Mouse (Mus musculus) CH12.LX (cell line): Measurements from ENCODE around the gene Upf3b. TPM values are rescaled to one million over a fixed set of nuclear protein-coding genes. Genes with fewer than 3 reads are reported as not detected.

ENCODE experiments used
- DNase-seq: peaks from one replicate; pipeline ENCODE4 v3.0.0-alpha.2; 2013; ENCODE audit errors: extremely low read depth
- H3K27ac ChIP-seq: 2 replicates; pipeline ENCODE4 v1.5.1; 2012; ENCODE audit warnings: low read depth, mild to moderate bottlenecking, control low read depth, moderate library complexity; ENCODE audit not compliant: insufficient read depth
- H3K27me3 ChIP-seq: replicated peaks from 2 replicates; pipeline ENCODE3; 2012; ENCODE audit warnings: inconsistent platforms
- H3K36me3 ChIP-seq, 2 experiments: replicated peaks in 1 of 2; 2 replicates each; pipeline versions ENCODE3 to v1.6.1; 2012; ENCODE audit warnings: inconsistent platforms in 1 of 2, low read length in 1 of 2, mild to moderate bottlenecking in 1 of 2, mixed read lengths in 1 of 2, moderate library complexity in 1 of 2; ENCODE audit not compliant: control insufficient read depth in 1 of 2, insufficient read depth in 1 of 2
- H3K4me1 ChIP-seq, 2 experiments: 2 replicates each; pipeline ENCODE4 v1.6.1; 2012; ENCODE audit warnings: inconsistent platforms in 1 of 2, moderate library complexity in 1 of 2; ENCODE audit not compliant: insufficient read depth in 2 of 2, control insufficient read depth in 1 of 2
- H3K4me2 ChIP-seq: 2 replicates; pipeline ENCODE4 v1.6.1; 2012; ENCODE audit warnings: low read depth, mild to moderate bottlenecking, control low read depth; ENCODE audit not compliant: poor library complexity, insufficient read depth, severe bottlenecking
- H3K4me3 ChIP-seq, 3 experiments: fragments of 150-350 bp in 1 of 3; sonication (generic) in 1 of 3; replicated peaks in 1 of 3; 2 replicates each; pipeline versions ENCODE3 to v1.5.1; 2011 to 2012; ENCODE audit warnings: low read depth in 2 of 3, low read length in 2 of 3, mild to moderate bottlenecking in 2 of 3, moderate library complexity in 2 of 3, control low read depth in 1 of 3, improper control_type of control experiment in 1 of 3, inconsistent platforms in 1 of 3, mixed read lengths in 1 of 3; ENCODE audit not compliant: poor library complexity in 1 of 3
- H3K79me2 ChIP-seq: replicated peaks from 2 replicates; pipeline ENCODE4 v1.6.1; 2012; ENCODE audit warnings: mild to moderate bottlenecking, moderate library complexity; ENCODE audit not compliant: control insufficient read depth, poor library complexity, insufficient read depth, severe bottlenecking; ENCODE audit errors: extremely low read depth
- H3K9ac ChIP-seq: 2 replicates; pipeline ENCODE4 v1.6.1; 2012; ENCODE audit warnings: low read depth, mild to moderate bottlenecking, control low read depth, moderate library complexity; ENCODE audit not compliant: insufficient read depth
- H3K9me3 ChIP-seq: replicated peaks from 2 replicates; pipeline ENCODE3; 2012; ENCODE audit warnings: low read length, inconsistent platforms, mixed read lengths
- BHLHE40 ChIP-seq: IDR thresholded peaks from 2 replicates; pipeline ENCODE4 v1.6.1; 2011; ENCODE audit warnings: mild to moderate bottlenecking, low read depth, low read length, improper control_type of control experiment
- CHD1 ChIP-seq: IDR thresholded peaks from 2 replicates; pipeline ENCODE4 v1.6.1; 2012; ENCODE audit warnings: low read depth, low read length, improper control_type of control experiment, inconsistent platforms
- CHD2 ChIP-seq: IDR thresholded peaks from 2 replicates; pipeline ENCODE4 v1.6.1; 2011; ENCODE audit warnings: low read length, improper control_type of control experiment
- CTCF ChIP-seq, 2 experiments: IDR thresholded peaks in 1 of 2; conservative IDR thresholded peaks in 1 of 2; 2 replicates each; pipeline ENCODE4 v1.5.1; 2011 to 2012; ENCODE audit warnings: low read depth in 2 of 2, low read length in 2 of 2, improper control_type of control experiment in 1 of 2, inconsistent platforms in 1 of 2, mild to moderate bottlenecking in 1 of 2, moderate library complexity in 1 of 2
- E2F4 ChIP-seq: IDR thresholded peaks from 2 replicates; pipeline ENCODE4 v1.6.1; 2011; ENCODE audit warnings: low read depth, low read length, improper control_type of control experiment; ENCODE audit not compliant: insufficient replicate concordance
- ELF1 ChIP-seq: IDR thresholded peaks from 2 replicates; pipeline ENCODE4 v1.6.1; 2014; ENCODE audit warnings: low read depth, mild to moderate bottlenecking, inconsistent platforms, low read length, improper control_type of control experiment
- EP300 ChIP-seq: IDR thresholded peaks from 2 replicates; pipeline ENCODE4 v1.6.1; 2011; ENCODE audit warnings: low read length, improper control_type of control experiment
- ETS1 ChIP-seq: conservative IDR thresholded peaks from 2 replicates; pipeline ENCODE4 v1.6.1; 2012; ENCODE audit warnings: low read depth, mild to moderate bottlenecking, inconsistent platforms, low read length, improper control_type of control experiment, moderate library complexity
- GABPA ChIP-seq: IDR thresholded peaks from 2 replicates; pipeline ENCODE4 v1.6.1; 2012; ENCODE audit warnings: low read depth, low read length, improper control_type of control experiment, inconsistent platforms; ENCODE audit not compliant: insufficient replicate concordance
- IRF4 ChIP-seq: IDR thresholded peaks from 2 replicates; pipeline ENCODE4 v1.6.1; 2014; ENCODE audit warnings: low read depth, mild to moderate bottlenecking, inconsistent platforms, low read length, improper control_type of control experiment
- JUN ChIP-seq: IDR thresholded peaks from 2 replicates; pipeline ENCODE4 v1.6.1; 2011; ENCODE audit warnings: low read depth, mild to moderate bottlenecking, low read length, improper control_type of control experiment, moderate library complexity; ENCODE audit not compliant: insufficient read depth
- JUND ChIP-seq: conservative IDR thresholded peaks from 2 replicates; pipeline ENCODE4 v1.6.1; 2011; ENCODE audit warnings: low read depth, low read length, improper control_type of control experiment
- KAT2A ChIP-seq: IDR thresholded peaks from 2 replicates; pipeline ENCODE4 v1.6.1; 2012; ENCODE audit warnings: low read length, improper control_type of control experiment, inconsistent platforms; ENCODE audit not compliant: insufficient replicate concordance
- MAFK ChIP-seq: IDR thresholded peaks from 2 replicates; pipeline ENCODE4 v1.6.1; 2011; ENCODE audit warnings: low read length, improper control_type of control experiment; ENCODE audit not compliant: insufficient replicate concordance
- MAZ ChIP-seq: IDR thresholded peaks from 2 replicates; pipeline ENCODE4 v1.6.1; 2012; ENCODE audit warnings: low read depth, mild to moderate bottlenecking, inconsistent platforms, low read length, improper control_type of control experiment, moderate library complexity
- MEF2A ChIP-seq: IDR thresholded peaks from 2 replicates; pipeline ENCODE4 v1.6.1; 2014; ENCODE audit warnings: low read depth, mild to moderate bottlenecking, inconsistent platforms, low read length, improper control_type of control experiment, borderline replicate concordance
- MYC ChIP-seq: IDR thresholded peaks from 2 replicates; pipeline ENCODE4 v1.6.1; 2011; ENCODE audit warnings: low read depth, mild to moderate bottlenecking, improper control_type of control experiment, low read length
- NELFE ChIP-seq: IDR thresholded peaks from 2 replicates; pipeline ENCODE4 v1.6.1; 2011; ENCODE audit warnings: low read depth, low read length, improper control_type of control experiment
- NRF1 ChIP-seq: IDR thresholded peaks from 2 replicates; pipeline ENCODE4 v1.6.1; 2014; ENCODE audit warnings: low read depth, mild to moderate bottlenecking, inconsistent platforms, low read length, improper control_type of control experiment, moderate library complexity
- PAX5 ChIP-seq: IDR thresholded peaks from 2 replicates; pipeline ENCODE4 v1.6.1; 2012; ENCODE audit warnings: low read length, inconsistent platforms, mixed read lengths
- POLR2A ChIP-seq: IDR thresholded peaks from 2 replicates; pipeline ENCODE4 v1.6.1; 2011; ENCODE audit warnings: low read depth, mild to moderate bottlenecking, improper control_type of control experiment, low read length
- POLR2AphosphoS2 ChIP-seq: IDR thresholded peaks from 2 replicates; pipeline ENCODE4 v1.6.1; 2011; ENCODE audit warnings: low read depth, low read length, improper control_type of control experiment
- RCOR1 ChIP-seq: conservative IDR thresholded peaks from 2 replicates; pipeline ENCODE4 v1.6.1; 2012; ENCODE audit warnings: low read depth, mild to moderate bottlenecking, inconsistent platforms, low read length, improper control_type of control experiment
- SIN3A ChIP-seq: IDR thresholded peaks from 2 replicates; pipeline ENCODE4 v1.6.1; 2012; ENCODE audit warnings: low read length, improper control_type of control experiment, inconsistent platforms
- SMC3 ChIP-seq: IDR thresholded peaks from 2 replicates; pipeline ENCODE4 v1.6.1; 2011; ENCODE audit warnings: low read depth, low read length, improper control_type of control experiment
- TCF12 ChIP-seq: IDR thresholded peaks from 2 replicates; pipeline ENCODE4 v1.6.1; 2014; ENCODE audit warnings: low read depth, mild to moderate bottlenecking, inconsistent platforms, low read length, improper control_type of control experiment
- UBTF ChIP-seq: IDR thresholded peaks from 2 replicates; pipeline ENCODE4 v1.6.1; 2012; ENCODE audit warnings: low read depth, mild to moderate bottlenecking, inconsistent platforms, low read length, improper control_type of control experiment, moderate library complexity
- USF2 ChIP-seq: conservative IDR thresholded peaks from 2 replicates; pipeline ENCODE4 v1.6.1; 2011; ENCODE audit warnings: low read depth, low read length, improper control_type of control experiment
- ZKSCAN1 ChIP-seq: IDR thresholded peaks from 2 replicates; pipeline ENCODE4 v1.6.1; 2012; ENCODE audit warnings: low read depth, inconsistent platforms, low read length, improper control_type of control experiment, borderline replicate concordance
- ZMIZ1 ChIP-seq: IDR thresholded peaks from 2 replicates; pipeline ENCODE4 v1.6.1; 2012; ENCODE audit warnings: low read depth, mild to moderate bottlenecking, inconsistent platforms, low read length, improper control_type of control experiment
- ZNF384 ChIP-seq: IDR thresholded peaks from 2 replicates; pipeline ENCODE4 v1.6.1; 2012; ENCODE audit warnings: low read depth, low read length, improper control_type of control experiment, inconsistent platforms
- dilution Hi-C: fragments of 300-500 bp; cut with MboI; formaldehyde crosslinking; loops from 2 replicates; pipeline ENCODE4 v1.14.3; 2020; ENCODE audit warnings: low sequenced_read_pairs; ENCODE audit not compliant: extremely low pct_unique_long_range_greater_than_20kb, extremely low pct_ligation_motif_present
- in situ Hi-C: fragments of 300-500 bp; cut with MboI; formaldehyde crosslinking; loops from 3 replicates; pipeline ENCODE4 v1.14.3; 2019; ENCODE audit warnings: low sequenced_read_pairs, low pct_ligation_motif_present, low pct_unique_long_range_greater_than_20kb, mixed read lengths
- polyA plus RNA-seq: library from polyadenylated mRNA; unstranded; fragments of >175 nt; gene quantifications from 2 replicates; pipeline ENCODE4 v1.2.1, GENCODE M21; 2012; ENCODE audit warnings: low read depth; ENCODE audit not compliant: insufficient read length
- total RNA-seq, 2 experiments: library from RNA; depleted of rRNA; stranded (reverse); fragments of 300-350 nt in 1 of 2; fragments of >200 nt in 1 of 2; gene quantifications; 2 replicates each; pipeline ENCODE4 v1.2.3; 2012 to 2014

Gene Upf3b
- total and polyA plus RNA-seq, 3 experiments = 13.4 to 57.7 (median 14.2) TPM

GRCm38 (mm10) chrX:37088778-37089177 is 21.3 kb downstream of the Upf3b start:
- peaks cover 6 to 20% of the 10 kb centered on the region in 2 experiments for H3K36me3 ChIP-seq
- dilution Hi-C loops = no loop called here
- no peaks in the 10 kb centered on the region for H3K27me3 ChIP-seq
- H3K79me2 ChIP-seq = peaks cover 12% of the 10 kb centered on the region
- no peak overlapping the region for H3K4me3 ChIP-seq
- peaks cover 3 to 22% of the 10 kb centered on the region in 2 experiments; a peak in 3 of 4 replicates for H3K4me1 ChIP-seq
- peak overlapping the region; percentile 50 for H3K4me2 ChIP-seq
- no peak overlapping the region for H3K9ac ChIP-seq
- TF ChIP-seq JUND = no peak
- TF ChIP-seq UBTF = no peak
- no peak for TF ChIP-seq POLR2AphosphoS2
- TF ChIP-seq RCOR1 = no peak
- no peak for TF ChIP-seq MAZ
- no peak for TF ChIP-seq PAX5
- peak; percentile 43; the same call in 1 of the 2 replicates for TF ChIP-seq MEF2A
- no peak for TF ChIP-seq USF2
- TF ChIP-seq ZMIZ1 = no peak
- TF ChIP-seq SIN3A = no peak
- no peak for TF ChIP-seq MYC
- TF ChIP-seq ETS1 = peak; percentile 74
- TF ChIP-seq NRF1 = no peak
- no peak for TF ChIP-seq NELFE
- no peak for TF ChIP-seq SMC3
- TF ChIP-seq ZKSCAN1 = no peak
- no peak for TF ChIP-seq CTCF (conservative IDR thresholded peaks at IDR 0.05 in 1 of 2, IDR thresholded peaks at IDR 0.05 in 1 of 2; ENCODE audit: low read depth in 2 of 2, low read length in 2 of 2)
- no peak for TF ChIP-seq CHD2
- TF ChIP-seq IRF4 = peak; percentile 91
- peak; percentile 77 for TF ChIP-seq EP300
- no peak for TF ChIP-seq MAFK
- TF ChIP-seq JUN = no peak
- no peak for TF ChIP-seq ELF1
- TF ChIP-seq KAT2A = no peak
- TF ChIP-seq ZNF384 = no peak
- no peak for TF ChIP-seq GABPA
- no peak for TF ChIP-seq CHD1
- TF ChIP-seq BHLHE40 = 0 out of 2 replicates have a peak, but pooled peaks have one; percentile 21
- TF ChIP-seq TCF12 = peak; percentile 21; the same call in 1 of the 2 replicates
- TF ChIP-seq E2F4 = no peak
- TF ChIP-seq POLR2A = no peak
- H3K27ac ChIP-seq = peak overlapping the region; percentile 78
- DNase-seq = no peak
- H3K9me3 ChIP-seq = no peaks in the 10 kb centered on the region
- in situ Hi-C loops = no loop called here
